ENCODE assay signal across 11 mouse cellular contexts in genomic region chr10:117335649-117336048, GRCm38 (mm10). TPM values are rescaled to one million over a fixed set of nuclear protein-coding genes. Genes with fewer than 3 reads are reported as not detected.
DNase-seq lines count a peak whose midpoint lies in the region; ATAC-seq and TF ChIP-seq lines count a peak whose summit lies in the region.
"Had no signal": no experiment of that assay in that cellular context is flagged by ENCODE, and none has a peak within 500 bp of the region (broad histone marks: within the 10 kb centered on the region; RNA-seq: fewer than 3 reads in every experiment).

No protein-coding gene starts in this region.

- no peak for TF ChIP-seq CTCF in hindbrain, postnatal 0 days (IDR thresholded peaks at IDR 0.05; ENCODE audit: low read depth)

- H3K36me3 ChIP-seq in forebrain, embryonic 14.5 days (ENCODE audit: control insufficient read depth, insufficient read depth, low read length): no peaks in the 10 kb centered on the region
- no peaks in the 10 kb centered on the region for H3K36me3 ChIP-seq in forebrain, embryonic 16.5 days (ENCODE audit: control insufficient read depth, insufficient read depth)
- H3K36me3 ChIP-seq in liver, embryonic 16.5 days (ENCODE audit: control insufficient read depth, insufficient read depth): no peaks in the 10 kb centered on the region
- H3K36me3 ChIP-seq in hindbrain, postnatal 0 days (ENCODE audit: insufficient read depth, low read length): no peaks in the 10 kb centered on the region

- no peak overlapping the region for H3K9ac ChIP-seq in forebrain, embryonic 14.5 days (ENCODE audit: low read length)
- no peak overlapping the region for H3K9ac ChIP-seq in forebrain, embryonic 16.5 days (replicated peaks; ENCODE audit: low read depth, low read length)
- H3K9ac ChIP-seq in liver, embryonic 16.5 days (ENCODE audit: low read depth, low read length): no peak overlapping the region
- no peak overlapping the region for H3K9ac ChIP-seq in hindbrain, postnatal 0 days (replicated peaks; ENCODE audit: low read length)

- ATAC-seq in forebrain, embryonic 14.5 days: no peak
- no peak for ATAC-seq in forebrain, embryonic 16.5 days
- 0 out of 2 replicates have a peak, but pooled peaks have one; percentile 27 for ATAC-seq in liver, embryonic 16.5 days (ENCODE audit: low read depth)
- peak; percentile 18; the same call in 1 of the 2 replicates for ATAC-seq in hindbrain, postnatal 0 days
- no peak for ATAC-seq in activated CD4-positive, CD25-positive, alpha-beta regulatory T cell, adult 4 months

- no peak overlapping the region for H3K4me2 ChIP-seq in forebrain, embryonic 14.5 days (ENCODE audit: low read length)
- H3K4me2 ChIP-seq in forebrain, embryonic 16.5 days (ENCODE audit: low read length): no peak overlapping the region
- no peak overlapping the region for H3K4me2 ChIP-seq in liver, embryonic 16.5 days (ENCODE audit: low read depth, low read length)
- H3K4me2 ChIP-seq in hindbrain, postnatal 0 days (ENCODE audit: low read depth, low read length): no peak overlapping the region

- H3K4me1 ChIP-seq in forebrain, embryonic 14.5 days (ENCODE audit: control insufficient read depth, insufficient read depth, low read length): no peaks in the 10 kb centered on the region
- peaks cover 3% of the 10 kb centered on the region; the same call in 1 of the 2 replicates for H3K4me1 ChIP-seq in forebrain, embryonic 16.5 days (replicated peaks; ENCODE audit: control insufficient read depth, insufficient read depth, low read length)
- no peaks in the 10 kb centered on the region for H3K4me1 ChIP-seq in liver, embryonic 16.5 days (ENCODE audit: control insufficient read depth, low read depth, low read length)
- H3K4me1 ChIP-seq in hindbrain, postnatal 0 days (ENCODE audit: insufficient read depth, low read length): no peaks in the 10 kb centered on the region

- DNase-seq in forebrain, embryonic 14.5 days (ENCODE audit: low spot score): peak; percentile 19
- no peak for DNase-seq in liver
- DNase-seq in hindbrain, postnatal 0 days (ENCODE audit: low spot score): no peak
- DNase-seq in retina, postnatal 1 day: peak; percentile 33
- DNase-seq in thymus, adult 18-20 months: no peak
- DNase-seq: adrenal gland, postnatal 36 days; cerebellum, postnatal 10 days; heart, postnatal 4 days had no signal

- WGBS in forebrain, embryonic 14.5 days: 36% methylated on average over 4 of the region's 4 CpGs
- WGBS in forebrain, embryonic 16.5 days: 32% methylated on average over 4 of the region's 4 CpGs
- 16% methylated on average over 4 of the region's 4 CpGs for WGBS in liver, embryonic 16.5 days (ENCODE audit: insufficient replicate concordance)
- 31% methylated on average over 4 of the region's 4 CpGs for WGBS in hindbrain, postnatal 0 days

- no peaks in the 10 kb centered on the region for H3K27me3 ChIP-seq in forebrain, embryonic 14.5 days (replicated peaks; ENCODE audit: control insufficient read depth, insufficient read depth, low read length)
- no peaks in the 10 kb centered on the region for H3K27me3 ChIP-seq in forebrain, embryonic 16.5 days (replicated peaks; ENCODE audit: control insufficient read depth, insufficient read depth, low read length)
- no peaks in the 10 kb centered on the region for H3K27me3 ChIP-seq in liver, embryonic 16.5 days (ENCODE audit: control insufficient read depth, insufficient read depth, low read depth, low read length)
- H3K27me3 ChIP-seq in hindbrain, postnatal 0 days (ENCODE audit: insufficient read depth, low read length): no peaks in the 10 kb centered on the region

- H3K9me3 ChIP-seq in forebrain, embryonic 14.5 days (replicated peaks; ENCODE audit: control insufficient read depth, low read length): no peaks in the 10 kb centered on the region
- no peaks in the 10 kb centered on the region for H3K9me3 ChIP-seq in forebrain, embryonic 16.5 days (ENCODE audit: control insufficient read depth, low read length)
- H3K9me3 ChIP-seq in liver, embryonic 16.5 days (replicated peaks; ENCODE audit: control insufficient read depth, low read length): no peaks in the 10 kb centered on the region
- H3K9me3 ChIP-seq in hindbrain, postnatal 0 days (ENCODE audit: low read length): no peaks in the 10 kb centered on the region

- no peak overlapping the region for H3K4me3 ChIP-seq in forebrain, embryonic 14.5 days (ENCODE audit: low read depth, low read length)
- no peak overlapping the region for H3K4me3 ChIP-seq in forebrain, embryonic 16.5 days (replicated peaks; ENCODE audit: low read length)
- no peak overlapping the region for H3K4me3 ChIP-seq in liver, embryonic 16.5 days (ENCODE audit: low read depth, low read length)
- H3K4me3 ChIP-seq in hindbrain, postnatal 0 days (ENCODE audit: low read length): no peak overlapping the region

- no peak overlapping the region for H3K27ac ChIP-seq in forebrain, embryonic 14.5 days (ENCODE audit: low read depth, low read length)
- H3K27ac ChIP-seq in forebrain, embryonic 16.5 days (ENCODE audit: low read length): no peak overlapping the region
- no peak overlapping the region for H3K27ac ChIP-seq in liver, embryonic 16.5 days (ENCODE audit: low read length)
- H3K27ac ChIP-seq in hindbrain, postnatal 0 days: no peak overlapping the region

RNA-seq across cellular contexts. Expression of gene Lyz1, which starts 43.0 kb away (rescaled TPM):
- polyA plus RNA-seq in forebrain, embryonic 14.5 days (2014; fragmentation: Nextera tagmentation; extraction: Ambion mirVana): not detected in 2 replicates
- polyA plus RNA-seq in forebrain, embryonic 16.5 days (2015; fragmentation: Nextera tagmentation; extraction: Ambion mirVana): not detected in 2 replicates
- 0.16 and 0.25 TPM in 2 replicates for polyA plus RNA-seq in liver, embryonic 16.5 days (2015; fragmentation: Nextera tagmentation; extraction: Ambion mirVana)
- 0.68 TPM in 1 of 2 replicates, not detected in the other for total RNA-seq in hindbrain, postnatal 0 days (2014; rRNA removed)
- 0.14 TPM in 1 of 2 replicates, not detected in the other for polyA plus RNA-seq in hindbrain, postnatal 0 days (2015; fragmentation: Nextera tagmentation; extraction: Ambion mirVana)
- polyA plus RNA-seq in activated CD4-positive, CD25-positive, alpha-beta regulatory T cell, adult 4 months (2017; shearing (Covaris generic)): 1 to 10 TPM in 1 of 2 experiments, under 1 TPM in 1; 0.46 to 1.8 TPM

RNA-seq across cellular contexts. Expression of gene Cpsf6, which starts 44.2 kb away (rescaled TPM):
- 188 and 232 TPM in 2 replicates for polyA plus RNA-seq in forebrain, embryonic 14.5 days (2014; fragmentation: Nextera tagmentation; extraction: Ambion mirVana)
- polyA plus RNA-seq in forebrain, embryonic 16.5 days (2015; fragmentation: Nextera tagmentation; extraction: Ambion mirVana): 203 and 225 TPM in 2 replicates
- polyA plus RNA-seq in liver, embryonic 16.5 days (2015; fragmentation: Nextera tagmentation; extraction: Ambion mirVana): 49.4 and 50.5 TPM in 2 replicates
- 100.0 and 127 TPM in 2 replicates for total RNA-seq in hindbrain, postnatal 0 days (2014; rRNA removed)
- 82.0 and 83.2 TPM in 2 replicates for polyA plus RNA-seq in hindbrain, postnatal 0 days (2015; fragmentation: Nextera tagmentation; extraction: Ambion mirVana)
- polyA plus RNA-seq in activated CD4-positive, CD25-positive, alpha-beta regulatory T cell, adult 4 months (2017; shearing (Covaris generic)): 100 to 1,000 TPM; 109 to 110 TPM

RNA-seq across cellular contexts. Expression of gene Lyz2, which starts 53.5 kb away (rescaled TPM):
- polyA plus RNA-seq in forebrain, embryonic 14.5 days (2014; fragmentation: Nextera tagmentation; extraction: Ambion mirVana): 18.6 and 24.1 TPM in 2 replicates
- polyA plus RNA-seq in forebrain, embryonic 16.5 days (2015; fragmentation: Nextera tagmentation; extraction: Ambion mirVana): 12.2 and 16.5 TPM in 2 replicates
- 661 and 713 TPM in 2 replicates for polyA plus RNA-seq in liver, embryonic 16.5 days (2015; fragmentation: Nextera tagmentation; extraction: Ambion mirVana)
- 7.5 and 12.7 TPM in 2 replicates for total RNA-seq in hindbrain, postnatal 0 days (2014; rRNA removed)
- polyA plus RNA-seq in hindbrain, postnatal 0 days (2015; fragmentation: Nextera tagmentation; extraction: Ambion mirVana): 25.6 and 26.1 TPM in 2 replicates
- polyA plus RNA-seq in activated CD4-positive, CD25-positive, alpha-beta regulatory T cell, adult 4 months (2017; shearing (Covaris generic)): 10 to 100 TPM in 1 of 2 experiments, under 1 TPM in 1; 0.81 to 22.5 TPM

Comparison
In these comparisons a context has a peak if more than half of its experiments do, and no peak if none do; other contexts are left out.
1. ATAC-seq: peak in liver, embryonic 16.5 days (single experiment) and hindbrain, postnatal 0 days (single experiment); none in forebrain, embryonic 14.5 days (single experiment), forebrain, embryonic 16.5 days (single experiment) and activated CD4-positive, CD25-positive, alpha-beta regulatory T cell, adult 4 months (single experiment).
2. DNase-seq: peak in forebrain, embryonic 14.5 days (single experiment) and retina, postnatal 1 day (single experiment); none in liver (single experiment), hindbrain, postnatal 0 days (single experiment) and thymus, adult 18-20 months (0 of 2).
3. RNA of gene Lyz2, which starts 53.5 kb away (polyA plus RNA-seq): 661 to 713 TPM in liver, embryonic 16.5 days; 25.6 to 26.1 TPM in hindbrain, postnatal 0 days, 18.6 to 24.1 TPM in forebrain, embryonic 14.5 days, 0.81 to 22.5 TPM in activated CD4-positive, CD25-positive, alpha-beta regulatory T cell, adult 4 months and 12.2 to 16.5 TPM in forebrain, embryonic 16.5 days; every median in the first group is over 10 times any median in the second.